Comparison of ENCODE assay signal across 8 mouse cellular contexts in the genomic region with DNA sequence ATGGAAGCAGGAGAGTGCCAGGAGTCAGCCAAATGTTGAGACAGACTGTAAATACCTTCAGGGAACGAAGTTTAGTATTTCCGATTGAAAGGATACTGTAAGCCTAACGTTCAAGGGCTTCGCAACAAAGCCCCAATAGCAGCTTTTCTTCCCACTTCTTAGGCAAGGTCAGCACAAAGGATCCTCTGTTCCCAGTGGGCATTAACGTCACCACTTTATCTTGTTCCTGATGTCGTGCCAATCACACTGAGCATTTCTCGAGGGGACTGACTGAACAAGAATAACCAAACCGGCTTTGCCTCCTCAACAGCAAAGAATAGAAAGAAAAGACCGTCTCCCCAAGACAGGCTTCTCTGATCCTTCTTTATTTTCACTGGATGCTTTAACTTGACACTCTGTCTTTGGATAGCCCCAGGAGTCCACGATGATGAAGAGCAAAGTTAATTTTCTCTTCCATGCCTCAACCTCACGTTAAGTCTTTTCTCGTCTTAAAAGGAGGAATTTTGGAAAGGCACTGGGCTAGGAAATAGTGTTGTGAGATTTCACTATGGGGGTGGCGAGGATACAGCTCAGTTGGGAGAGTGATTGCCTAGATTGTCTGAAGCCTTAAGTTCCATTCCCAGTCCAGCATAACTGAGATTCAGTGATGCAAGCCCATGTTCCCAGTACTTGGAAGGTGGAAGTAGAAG. TPM values are rescaled to one million over a fixed set of nuclear protein-coding genes. Genes with fewer than 3 reads are reported as not detected.
DNase-seq lines count a peak whose midpoint lies in the region; ATAC-seq lines count a peak whose summit lies in the region.

No protein-coding gene starts in this region.

- DNase-seq in heart, adult 8-10 months (ENCODE audit: low spot score) = peak; percentile 26
- DNase-seq in embryo, embryonic 11 days = peak; percentile 42
- DNase-seq in heart, postnatal 10 days = peak; percentile 26 to 33
- DNase-seq in midbrain, embryonic 14.5 days = peak; percentile 81
- DNase-seq in urinary bladder, postnatal 4 days (ENCODE audit: low spot score in 2 of 2) = no peak
- no peak for DNase-seq in yolk sac, embryonic 10.5 days (ENCODE audit: low spot score)
- DNase-seq in adrenal gland, postnatal 14 days = no peak

- H3K4me1 ChIP-seq in heart, embryonic 12.5 days (replicated peaks) = 0 out of 2 replicates have a peak, but pooled peaks cover 2% of the 10 kb centered on the region
- H3K4me1 ChIP-seq in midbrain, embryonic 14.5 days (ENCODE audit: control insufficient read depth, insufficient read depth, low read length) = peaks cover 7% of the 10 kb centered on the region; the same call in 1 of the 2 replicates

- 44% methylated on average over 13 of the region's 13 CpGs for WGBS in heart, embryonic 12.5 days
- WGBS in midbrain, embryonic 14.5 days = 10% methylated on average over 13 of the region's 13 CpGs

- ATAC-seq in heart, embryonic 12.5 days (ENCODE audit: insufficient number of reproducible peaks, low FRiP score) = no peak
- peak; percentile 62; the same call in 1 of the 2 replicates for ATAC-seq in midbrain, embryonic 14.5 days (ENCODE audit: low FRiP score, low TSS enrichment)

- no peak overlapping the region for H3K4me3 ChIP-seq in heart, embryonic 12.5 days
- H3K4me3 ChIP-seq in midbrain, embryonic 14.5 days (replicated peaks; ENCODE audit: low read depth, low read length) = no peak overlapping the region

- H3K27ac ChIP-seq in heart, embryonic 12.5 days (ENCODE audit: poor library complexity, severe bottlenecking) = no peak overlapping the region
- H3K27ac ChIP-seq in midbrain, embryonic 14.5 days (replicated peaks; ENCODE audit: low read depth, low read length) = 0 out of 2 replicates have a peak overlapping the region, but pooled peaks have one; percentile 2

- H3K36me3 ChIP-seq in heart, embryonic 12.5 days = no peaks in the 10 kb centered on the region
- no peaks in the 10 kb centered on the region for H3K36me3 ChIP-seq in midbrain, embryonic 14.5 days (ENCODE audit: control insufficient read depth, insufficient read depth, low read length)

- no peak overlapping the region for H3K4me2 ChIP-seq in heart, embryonic 12.5 days
- no peak overlapping the region for H3K4me2 ChIP-seq in midbrain, embryonic 14.5 days (ENCODE audit: low read length)

- no peaks in the 10 kb centered on the region for H3K27me3 ChIP-seq in heart, embryonic 12.5 days (replicated peaks)
- H3K27me3 ChIP-seq in midbrain, embryonic 14.5 days (ENCODE audit: control insufficient read depth, insufficient read depth, low read length) = no peaks in the 10 kb centered on the region

- no peaks in the 10 kb centered on the region for H3K9me3 ChIP-seq in heart, embryonic 12.5 days (replicated peaks)
- H3K9me3 ChIP-seq in midbrain, embryonic 14.5 days (ENCODE audit: control insufficient read depth, low read length) = no peaks in the 10 kb centered on the region

- intact Hi-C loops in heart, postnatal 10 days (cut with DNase I) = no loop called here

- no peak overlapping the region for H3K9ac ChIP-seq in heart, embryonic 12.5 days
- H3K9ac ChIP-seq in midbrain, embryonic 14.5 days (replicated peaks; ENCODE audit: low read length) = no peak overlapping the region

RNA-seq across cellular contexts. Expression of gene Cxcr4, which starts 57.5 kb away (rescaled TPM):
- total RNA-seq in heart, adult 8-10 months (2022) = 1 to 10 TPM; 5.0 to 8.6 (median 6.9) TPM
- polyA plus RNA-seq in heart, embryonic 12.5 days (2016; fragmentation: Nextera tagmentation; extraction: Ambion mirVana) = 0.95 and 1.5 TPM in 2 replicates
- 10 to 100 TPM; 13.2 to 20.6 TPM for total RNA-seq in heart, postnatal 10 days (2021)
- polyA plus RNA-seq in midbrain, embryonic 14.5 days (2014; fragmentation: Nextera tagmentation; extraction: Ambion mirVana) = 10.2 and 12.3 TPM in 2 replicates
- total RNA-seq in adrenal gland, postnatal 14 days (2021) = 39.7 and 49.8 TPM in 2 replicates

Comparison
In these comparisons a context has a peak if more than half of its experiments do, and no peak if none do; other contexts are left out.
1. DNase-seq: peak in heart, adult 8-10 months (single experiment), embryo, embryonic 11 days (single experiment), heart, postnatal 10 days (2 of 2) and midbrain, embryonic 14.5 days (single experiment); none in urinary bladder, postnatal 4 days (0 of 2), yolk sac, embryonic 10.5 days (single experiment) and adrenal gland, postnatal 14 days (single experiment).